ENCODE assay signal across 15 mouse cellular contexts in the genomic region with DNA sequence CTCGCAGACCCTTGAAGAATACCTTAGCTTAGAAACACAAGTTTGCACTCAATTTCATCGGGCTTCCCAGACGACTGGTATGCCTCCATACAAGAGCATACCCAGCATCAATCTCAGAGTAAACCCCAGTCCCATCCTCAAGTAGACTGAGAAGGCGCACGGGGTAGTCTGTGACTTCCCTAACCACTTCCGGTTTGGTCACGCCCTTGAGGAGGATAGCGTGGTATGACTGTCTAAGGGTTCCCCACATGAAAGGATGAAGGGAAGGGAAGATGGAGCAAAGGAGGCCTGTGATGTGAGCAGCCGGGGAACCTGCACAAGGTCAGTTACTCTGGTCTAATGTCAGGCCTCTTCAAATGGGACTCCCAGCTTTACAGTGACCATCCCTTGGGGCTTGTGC. TPM values are rescaled to one million over a fixed set of nuclear protein-coding genes. Genes with fewer than 3 reads are reported as not detected.
DNase-seq lines count a peak whose midpoint lies in the region; ATAC-seq and TF ChIP-seq lines count a peak whose summit lies in the region.
"Had no signal": no experiment of that assay in that cellular context is flagged by ENCODE, and none has a peak within 500 bp of the region (broad histone marks: within the 10 kb centered on the region; RNA-seq: fewer than 3 reads in every experiment).

No protein-coding gene starts in this region.

- DNase-seq in spleen, adult 2 months (ENCODE audit: low read depth in 1 of 2, low spot score in 2 of 2), result peak; percentile 33 to 64
- DNase-seq in spleen, postnatal 14 days (ENCODE audit: low spot score in 2 of 2), result no peak
- DNase-seq in naive thymus-derived CD4-positive, alpha-beta T cell, adult 2 months (ENCODE audit: low read depth), result peak; percentile 86
- no peak for DNase-seq in layer of hippocampus, adult 9-11 months
- no peak for DNase-seq in lung, postnatal 14 days
- DNase-seq: cerebellum, adult 2 months; heart, adult 18-20 months; lung, embryonic 14.5 days; right cerebral cortex, postnatal 14 days had no signal

- no peak overlapping the region for H3K9ac ChIP-seq in midbrain, embryonic 16.5 days (ENCODE audit: low read depth, low read length)
- H3K9ac ChIP-seq: lung, embryonic 14.5 days; midbrain, embryonic 12.5 days; neural tube, embryonic 12.5 days had no signal

- 26% methylated on average over 9 of the region's 9 CpGs for WGBS in spleen, adult 2 months
- WGBS in midbrain, embryonic 16.5 days, result 95% methylated on average over 9 of the region's 9 CpGs

- H3K27me3 ChIP-seq in spleen, adult 2 months (ENCODE audit: control insufficient read depth, insufficient read depth, low read length), result no peaks in the 10 kb centered on the region
- H3K27me3 ChIP-seq in midbrain, embryonic 16.5 days (ENCODE audit: control insufficient read depth, insufficient read depth, low read depth, low read length), result no peaks in the 10 kb centered on the region
- H3K27me3 ChIP-seq: midbrain, embryonic 12.5 days; neural tube, embryonic 12.5 days had no signal

- peaks cover 38% of the 10 kb centered on the region; the same call in 1 of the 2 replicates for H3K4me1 ChIP-seq in spleen, adult 2 months (ENCODE audit: control insufficient read depth, insufficient read depth, insufficient read length)
- H3K4me1 ChIP-seq in bone marrow macrophage, adult 2 months (ENCODE audit: control insufficient read depth, insufficient read depth, low read length), result peaks cover 48% of the 10 kb centered on the region
- peaks cover 19% of the 10 kb centered on the region for H3K4me1 ChIP-seq in midbrain, embryonic 16.5 days (ENCODE audit: control insufficient read depth, insufficient read depth, low read length)

- peak overlapping the region; percentile 20; the same call in 1 of the 2 replicates for H3K4me3 ChIP-seq in spleen, adult 2 months (ENCODE audit: extremely low read depth, insufficient read depth, insufficient read length)
- peak overlapping the region; percentile 21 for H3K4me3 ChIP-seq in bone marrow macrophage, adult 2 months (ENCODE audit: insufficient read depth, low read length)
- no peak overlapping the region for H3K4me3 ChIP-seq in midbrain, embryonic 16.5 days (ENCODE audit: low read depth, low read length)
- H3K4me3 ChIP-seq: embryonic facial prominence, embryonic 10.5 days; midbrain, embryonic 12.5 days; neural tube, embryonic 12.5 days had no signal

- H3K27ac ChIP-seq in spleen, adult 2 months (ENCODE audit: insufficient read depth, low read length), result 0 out of 2 replicates have a peak overlapping the region, but pooled peaks have one; percentile 41
- H3K27ac ChIP-seq in bone marrow macrophage, adult 2 months (ENCODE audit: insufficient read depth, low read depth, low read length), result peak overlapping the region; percentile 30
- H3K27ac ChIP-seq in midbrain, embryonic 16.5 days (ENCODE audit: low read length), result no peak overlapping the region
- H3K27ac ChIP-seq: embryonic facial prominence, embryonic 10.5 days; midbrain, embryonic 12.5 days; neural tube, embryonic 12.5 days had no signal

- no peak for TF ChIP-seq POLR2A in spleen, adult 2 months (IDR thresholded peaks at IDR 0.05; ENCODE audit: low read depth, low read length)
- TF ChIP-seq POLR2A in bone marrow macrophage, adult 2 months (IDR thresholded peaks at IDR 0.05; ENCODE audit: borderline replicate concordance, low read depth, low read length), result no peak

- TF ChIP-seq CTCF in spleen, adult 2 months (IDR thresholded peaks at IDR 0.05; ENCODE audit: extremely low read depth, insufficient read depth, insufficient read length, insufficient replicate concordance), result no peak
- no peak for TF ChIP-seq CTCF in bone marrow macrophage, adult 2 months (IDR thresholded peaks at IDR 0.05; ENCODE audit: low read depth, low read length)

- ATAC-seq in midbrain, embryonic 16.5 days, result no peak
- ATAC-seq: hindbrain, embryonic 16.5 days had no signal

- no peaks in the 10 kb centered on the region for H3K9me3 ChIP-seq in midbrain, embryonic 16.5 days (replicated peaks; ENCODE audit: control insufficient read depth, low read length, poor library complexity, severe bottlenecking)
- H3K9me3 ChIP-seq: embryonic facial prominence, embryonic 10.5 days; midbrain, embryonic 12.5 days; neural tube, embryonic 12.5 days had no signal

- peaks cover 7% of the 10 kb centered on the region; the same call in 1 of the 2 replicates for H3K36me3 ChIP-seq in spleen, adult 2 months (ENCODE audit: control insufficient read depth, insufficient read depth, low read length)
- peaks cover 3% of the 10 kb centered on the region; the same call in 1 of the 2 replicates for H3K36me3 ChIP-seq in midbrain, embryonic 16.5 days (ENCODE audit: control insufficient read depth, insufficient read depth, low read length)
- H3K36me3 ChIP-seq: midbrain, embryonic 12.5 days had no signal

- H3K4me2 ChIP-seq in midbrain, embryonic 16.5 days (ENCODE audit: low read length), result no peak overlapping the region
- H3K4me2 ChIP-seq: lung, embryonic 14.5 days; midbrain, embryonic 12.5 days; neural tube, embryonic 12.5 days had no signal

RNA-seq across cellular contexts. Expression of a gene that starts 2.7 kb away (rescaled TPM):
- 53.1 and 69.6 TPM in 2 replicates for polyA plus RNA-seq in spleen, adult 2 months (2012; rRNA removed)
- polyA plus RNA-seq in bone marrow macrophage, adult 2 months (2012; ENCODE audit: insufficient read depth, insufficient read length, missing spikeins), result 98.6 and 100 TPM in 2 replicates
- 20.7 and 21.6 TPM in 2 replicates for polyA plus RNA-seq in midbrain, embryonic 16.5 days (2015; fragmentation: Nextera tagmentation; extraction: Ambion mirVana)

RNA-seq across cellular contexts. Expression of a gene that starts 53.6 kb away (rescaled TPM):
- 15.2 and 16.0 TPM in 2 replicates for polyA plus RNA-seq in spleen, adult 2 months (2012; rRNA removed)
- 256 and 264 TPM in 2 replicates for polyA plus RNA-seq in bone marrow macrophage, adult 2 months (2012; ENCODE audit: insufficient read depth, insufficient read length, missing spikeins)
- polyA plus RNA-seq in midbrain, embryonic 16.5 days (2015; fragmentation: Nextera tagmentation; extraction: Ambion mirVana), result 12.3 and 14.6 TPM in 2 replicates

Comparison
In these comparisons a context has a peak if more than half of its experiments do, and no peak if none do; other contexts are left out.
1. DNase-seq: peak in spleen, adult 2 months (2 of 2) and naive thymus-derived CD4-positive, alpha-beta T cell, adult 2 months (single experiment); none in spleen, postnatal 14 days (0 of 2), layer of hippocampus, adult 9-11 months (single experiment) and lung, postnatal 14 days (single experiment).
2. RNA of a gene that starts 53.6 kb away (polyA plus RNA-seq): 256 to 264 TPM in bone marrow macrophage, adult 2 months; 15.2 to 16.0 TPM in spleen, adult 2 months and 12.3 to 14.6 TPM in midbrain, embryonic 16.5 days; every median in the first group is over 10 times any median in the second.